Mouse (Mus musculus) intestine, embryonic 16.5 days (tissue): ENCODE results near the gene H3f3b. TPM values are rescaled to one million over a fixed set of nuclear protein-coding genes. Genes with fewer than 3 reads are reported as not detected.
A peak's percentile ranks its signal among the peaks of the same experiment; 100 is the strongest.

ENCODE experiments used
- ATAC-seq: fragments of 200-750 bp; cut with Nextera tagmentation; 2 replicates; pipeline ENCODE4 v1.8.0; 2017; ENCODE audit warnings: moderate TSS enrichment, moderate library complexity
- H3K27ac ChIP-seq: fragments of 300-500 bp; sonication (generic); 2 replicates; pipeline ENCODE4 v1.5.1; 2014; ENCODE audit warnings: mild to moderate bottlenecking, low read length
- H3K27me3 ChIP-seq: fragments of 300-500 bp; sonication (generic); replicated peaks from 2 replicates; pipeline ENCODE4 v1.6.1; 2014; ENCODE audit warnings: low read length, control low read depth, mixed read lengths; ENCODE audit not compliant: control insufficient read depth, insufficient read depth
- H3K36me3 ChIP-seq: fragments of 300-500 bp; sonication (generic); 2 replicates; pipeline ENCODE4 v1.6.1; 2014; ENCODE audit warnings: low read length, control low read depth; ENCODE audit not compliant: control insufficient read depth, insufficient read depth
- H3K4me1 ChIP-seq: fragments of 300-500 bp; sonication (generic); 2 replicates; pipeline ENCODE4 v1.6.1; 2014; ENCODE audit warnings: low read length, control low read depth, mixed read lengths; ENCODE audit not compliant: control insufficient read depth, insufficient read depth
- H3K4me2 ChIP-seq: fragments of 300-500 bp; sonication (generic); 2 replicates; pipeline ENCODE4 v1.6.1; 2014; ENCODE audit warnings: low read depth, low read length, control low read depth
- H3K4me3 ChIP-seq: fragments of 300-500 bp; sonication (generic); 2 replicates; pipeline ENCODE4 v1.5.1; 2014; ENCODE audit warnings: mild to moderate bottlenecking, low read length
- H3K9ac ChIP-seq: fragments of 300-500 bp; sonication (generic); 2 replicates; pipeline ENCODE4 v1.6.1; 2014; ENCODE audit warnings: low read depth, low read length
- H3K9me3 ChIP-seq: fragments of 300-500 bp; sonication (generic); 2 replicates; pipeline ENCODE4 v1.6.1; 2016; ENCODE audit warnings: low read length, control low read depth; ENCODE audit not compliant: control insufficient read depth
- WGBS: fragments of 180-500 bp; shearing (Covaris S2); extraction: QIAGEN DNeasy Blood & Tissue Kit; methylation state at CpG from one replicate; pipeline ENCODE4 v1.1.7; 2014; 5-methylcytosine and 5-hydroxymethylcytosine counted together
- polyA plus RNA-seq: library from polyadenylated mRNA; unstranded; fragments of >200 nt; fragmentation: Nextera tagmentation; extraction: Ambion mirVana; gene quantifications from 2 replicates; pipeline ENCODE4 v1.2.1, GENCODE M21; 2015

H3f3b gene
- polyA plus RNA-seq, 1 experiment from 2014 or later, result 1,387 TPM

GRCm38 (mm10) chr11:116063562-116063961 lies 35.8 kb upstream of the H3f3b start:
- H3K36me3 ChIP-seq, result peaks cover 15% of the 10 kb centered on the region
- no peaks in the 10 kb centered on the region for H3K27me3 ChIP-seq
- WGBS, result 65% methylated on average over 13 of the region's 13 CpGs

GRCm38 (mm10) chr11:116062521-116062920 lies 34.8 kb upstream of the H3f3b start:
- Histone ChIP-seq H3K4me3 (no peak overlapping the region), H3K4me1 (peaks cover 5% of the 10 kb centered on the region; the same call in 1 of the 2 replicates), H3K27ac (no peak overlapping the region), H3K9ac (no peak overlapping the region), H3K27me3 (no peaks in the 10 kb centered on the region), H3K36me3 (peaks cover 24% of the 10 kb centered on the region), H3K4me2 (no peak overlapping the region), H3K9me3 (no peaks in the 10 kb centered on the region)
- ATAC-seq, result no peak
- WGBS, result 70% methylated on average over 8 of the region's 8 CpGs

More at GRCm38 (mm10) chr11:116063562-116063961, 35.8 kb upstream of the H3f3b start:
- no peak overlapping the region for H3K4me2 ChIP-seq
- no peak overlapping the region for H3K27ac ChIP-seq
- H3K9ac ChIP-seq, result no peak overlapping the region
- no peaks in the 10 kb centered on the region for H3K9me3 ChIP-seq
- no peak for ATAC-seq
- peaks cover 5% of the 10 kb centered on the region; the same call in 1 of the 2 replicates for H3K4me1 ChIP-seq
- H3K4me3 ChIP-seq, result no peak overlapping the region

- 88% methylated on average over 13 of the region's 13 CpGs for WGBS
- no peak overlapping the region for H3K9ac ChIP-seq
- H3K27ac ChIP-seq, result no peak overlapping the region
- peaks cover 5% of the 10 kb centered on the region; the same call in 1 of the 2 replicates for H3K4me1 ChIP-seq
- no peak overlapping the region for H3K4me2 ChIP-seq
- no peaks in the 10 kb centered on the region for H3K27me3 ChIP-seq
- no peaks in the 10 kb centered on the region for H3K9me3 ChIP-seq
- no peak for ATAC-seq
- peaks cover 29% of the 10 kb centered on the region for H3K36me3 ChIP-seq
- no peak overlapping the region for H3K4me3 ChIP-seq
Observed at GRCm38 (mm10) chr11:116061641-116062415, 34.1 kb upstream of the H3f3b start.

GRCm38 (mm10) chr11:116060596-116060995 lies 32.8 kb upstream of the H3f3b start:
- ATAC-seq, result no peak; the same call in 1 of the 2 replicates
- peaks cover 35% of the 10 kb centered on the region for H3K36me3 ChIP-seq
- peaks cover 5% of the 10 kb centered on the region; the same call in 1 of the 2 replicates for H3K4me1 ChIP-seq
- H3K27ac ChIP-seq, result 0 out of 2 replicates have a peak overlapping the region, but pooled peaks have one; percentile 6
- no peak overlapping the region for H3K4me2 ChIP-seq
- no peaks in the 10 kb centered on the region for H3K9me3 ChIP-seq
- no peaks in the 10 kb centered on the region for H3K27me3 ChIP-seq
- no peak overlapping the region for H3K4me3 ChIP-seq
- WGBS, result 67% methylated on average over 9 of the region's 9 CpGs
- H3K9ac ChIP-seq, result no peak overlapping the region

- peaks cover 43% of the 10 kb centered on the region for H3K36me3 ChIP-seq
- ATAC-seq, result no peak
Observed at GRCm38 (mm10) chr11:116059691-116060025, 31.9 kb upstream of the H3f3b start.

GRCm38 (mm10) chr11:116058868-116059690 lies 31.3 kb upstream of the H3f3b start:
- no peak overlapping the region for H3K4me3 ChIP-seq
- H3K36me3 ChIP-seq, result peaks cover 48% of the 10 kb centered on the region
- ATAC-seq, result no peak
- no peaks in the 10 kb centered on the region for H3K27me3 ChIP-seq
- no peak overlapping the region for H3K9ac ChIP-seq
- H3K4me1 ChIP-seq, result peaks cover 5% of the 10 kb centered on the region; the same call in 1 of the 2 replicates
- H3K27ac ChIP-seq, result no peak overlapping the region
- H3K4me2 ChIP-seq, result no peak overlapping the region
- 89% methylated on average over 17 of the region's 17 CpGs for WGBS
- no peaks in the 10 kb centered on the region for H3K9me3 ChIP-seq

More at GRCm38 (mm10) chr11:116059691-116060025, 31.9 kb upstream of the H3f3b start:
- Histone ChIP-seq H3K4me3 (no peak overlapping the region), H3K27ac (no peak overlapping the region), H3K9me3 (no peaks in the 10 kb centered on the region), H3K4me1 (peaks cover 5% of the 10 kb centered on the region; the same call in 1 of the 2 replicates), H3K4me2 (no peak overlapping the region), H3K9ac (no peak overlapping the region), H3K27me3 (no peaks in the 10 kb centered on the region)
- 92% methylated on average over 11 of the region's 11 CpGs for WGBS

- Histone ChIP-seq H3K27ac (no peak overlapping the region), H3K9me3 (no peaks in the 10 kb centered on the region), H3K27me3 (no peaks in the 10 kb centered on the region), H3K4me2 (no peak overlapping the region), H3K4me1 (peaks cover 5% of the 10 kb centered on the region; the same call in 1 of the 2 replicates), H3K9ac (no peak overlapping the region), H3K36me3 (peaks cover 55% of the 10 kb centered on the region), H3K4me3 (no peak overlapping the region)
- WGBS, result 72% methylated on average over 12 of the region's 12 CpGs
- ATAC-seq, result no peak
Observed at GRCm38 (mm10) chr11:116058022-116058614, 30.4 kb upstream of the H3f3b start.

GRCm38 (mm10) chr11:116057237-116057881 lies 29.6 kb upstream of the H3f3b start:
- Histone ChIP-seq H3K4me1 (peaks cover 5% of the 10 kb centered on the region; the same call in 1 of the 2 replicates), H3K36me3 (peaks cover 55% of the 10 kb centered on the region)

More at GRCm38 (mm10) chr11:116057237-116057881, 29.6 kb upstream of the H3f3b start:
- Histone ChIP-seq H3K4me2 (no peak overlapping the region), H3K27ac (no peak overlapping the region), H3K9me3 (no peaks in the 10 kb centered on the region), H3K27me3 (no peaks in the 10 kb centered on the region), H3K4me3 (no peak overlapping the region), H3K9ac (no peak overlapping the region)
- WGBS, result 82% methylated on average over 4 of the region's 4 CpGs
- no peak for ATAC-seq
